Mouse (Mus musculus) brain, embryonic 14.5 days (tissue): ENCODE data around the gene Specc1l.

ENCODE experiments used
- CTCF ChIP-seq: fragments of 200-500 bp; IDR thresholded peaks from 2 replicates; pipeline ENCODE4 v1.5.1; 2012; ENCODE audit warnings: inconsistent platforms, mild to moderate bottlenecking, moderate library complexity, borderline replicate concordance; ENCODE audit not compliant: insufficient read depth, insufficient read length; ENCODE audit errors: extremely low read depth
- POLR2A ChIP-seq: fragments of 200-500 bp; IDR thresholded peaks from 2 replicates; pipeline ENCODE4 v1.6.1; 2012; ENCODE audit warnings: mild to moderate bottlenecking, inconsistent platforms, borderline replicate concordance; ENCODE audit not compliant: poor library complexity, insufficient read depth, insufficient read length, severe bottlenecking; ENCODE audit errors: extremely low read depth

GRCm38 (mm10) chr10:75314190-75314980, 102.5 kb downstream of the Specc1l start:
- TF ChIP-seq CTCF (no peak), POLR2A (no peak)
